Mouse (Mus musculus): ENCODE measurements around the gene Ush1c.
"Not testable (repeated sequence)": the region's sequence is repeated elsewhere in the genome, so short reads cannot be mapped to it uniquely, and the experiment has no call there.

Gene Ush1c

GRCm38 (mm10) chr7:46208131-46208530 is 30.2 kb downstream of the Ush1c start:
- in situ Hi-C loops (cut with MboI, MseI): no loop called here

- in situ Hi-C loops (cut with MboI, MseI): loop anchor here in 1 of 2 experiments (5.0 kb wide), 1 partner anchor 107 kb away; no protein-coding TSS in a partner anchor
These were observed 33.5 kb downstream of the Ush1c start for GRCm38 (mm10) chr7:46204775-46205174.

- in situ Hi-C loops (cut with MboI, MseI): loop anchor here in 1 of 2 experiments (5.0 kb wide), 1 partner anchor 107 kb away; no protein-coding TSS in a partner anchor
These were observed 34.2 kb downstream of the Ush1c start for GRCm38 (mm10) chr7:46204046-46204471.

GRCm38 (mm10) chr7:46201649-46202048 is 36.7 kb downstream of the Ush1c start:
- in situ Hi-C loops (cut with MboI, MseI): loop anchor here in 1 of 2 experiments (5.0 kb wide), 1 partner anchor 104 kb away; no protein-coding TSS in a partner anchor

- in situ Hi-C loops (cut with MboI, MseI): loop anchor here in 1 of 2 experiments (5.0 kb wide), 1 partner anchor 103 kb away; no protein-coding TSS in a partner anchor
These were observed 38.3 kb downstream of the Ush1c start for GRCm38 (mm10) chr7:46200021-46200420.

GRCm38 (mm10) chr7:46195356-46195755 is 42.9 kb downstream of the Ush1c start:
- in situ Hi-C loops (cut with MboI, MseI): loop anchor here in 1 of 2 experiments (10.0 kb wide), 1 partner anchor 91 kb away; the partner anchor contains the start of gene Kcnj11

- in situ Hi-C loops (cut with MboI, MseI): no loop called here
These were observed 54.1 kb downstream of the Ush1c start for GRCm38 (mm10) chr7:46184232-46184631.

GRCm38 (mm10) chr7:46181590-46181989 is 56.7 kb downstream of the Ush1c start:
- in situ Hi-C loops (cut with MboI, MseI): no loop called here

GRCm38 (mm10) chr7:46179431-46180275 is 58.6 kb downstream of the Ush1c start, which contains the start of gene Abcc8:
Abcc8 (minus strand) TSS chr7:46180033.
- in situ Hi-C loops (cut with MboI, MseI): loop anchor here in 1 of 2 experiments (5.0 kb wide), 1 partner anchor 82 kb away; no protein-coding TSS in a partner anchor

- in situ Hi-C loops (cut with MboI, MseI): not testable (repeated sequence)
These were observed 69.3 kb downstream of the Ush1c start for GRCm38 (mm10) chr7:46168980-46169379.

GRCm38 (mm10) chr7:46168402-46168801 is 69.9 kb downstream of the Ush1c start:
- in situ Hi-C loops (cut with MboI, MseI): no loop called here

- in situ Hi-C loops (cut with MboI, MseI): no loop called here
These were observed 70.4 kb downstream of the Ush1c start for GRCm38 (mm10) chr7:46167901-46168300.

GRCm38 (mm10) chr7:46165876-46166275 is 72.4 kb downstream of the Ush1c start:
- in situ Hi-C loops (cut with MboI, MseI): no loop called here

- in situ Hi-C loops (cut with MboI, MseI): no loop called here
These were observed 75.6 kb downstream of the Ush1c start for GRCm38 (mm10) chr7:46162731-46163130.

- in situ Hi-C loops (cut with MboI, MseI): no loop called here
These were observed 76.1 kb downstream of the Ush1c start for GRCm38 (mm10) chr7:46162132-46162727.

GRCm38 (mm10) chr7:46161615-46162014 is 76.7 kb downstream of the Ush1c start:
- in situ Hi-C loops (cut with MboI, MseI): no loop called here

GRCm38 (mm10) chr7:46157746-46158145 is 80.6 kb downstream of the Ush1c start:
- in situ Hi-C loops (cut with MboI, MseI): no loop called here

GRCm38 (mm10) chr7:46154498-46155488 is 83.5 kb downstream of the Ush1c start:
- in situ Hi-C loops (cut with MboI, MseI): no loop called here

- in situ Hi-C loops (cut with MboI, MseI): no loop called here
These were observed 85.4 kb downstream of the Ush1c start for GRCm38 (mm10) chr7:46152819-46153351.

GRCm38 (mm10) chr7:46147417-46147816 is 90.9 kb downstream of the Ush1c start:
- in situ Hi-C loops (cut with MboI, MseI): no loop called here
